Mouse (Mus musculus): ENCODE results near the gene 1810009A15Rik. TPM values are rescaled to one million over a fixed set of nuclear protein-coding genes. Genes with fewer than 3 reads are reported as not detected.
"Not testable (repeated sequence)": the region's sequence is repeated elsewhere in the genome, so short reads cannot be mapped to it uniquely, and the experiment has no call there.

Gene 1810009A15Rik
- polyA plus RNA-seq, 1 experiment from 2014 or later = 70.3 TPM

- no peak for ATAC-seq
- no peaks in the 10 kb centered on the region for H3K36me3 ChIP-seq
- H3K9me3 ChIP-seq = no peaks in the 10 kb centered on the region
- peaks cover 24% of the 10 kb centered on the region for H3K4me1 ChIP-seq (replicated peaks)
- H3K4me2 ChIP-seq (replicated peaks) = no peak within 1 kb of the TSS
- 65% methylated on average over 3 of the region's 3 CpGs for WGBS
- H3K27me3 ChIP-seq = no peaks in the 10 kb centered on the region
- H3K9ac ChIP-seq (replicated peaks) = no peak within 1 kb of the TSS; the same call in 1 of the 2 replicates
- no peak within 1 kb of the TSS for H3K4me3 ChIP-seq (replicated peaks)
- no peak within 1 kb of the TSS for H3K27ac ChIP-seq
Observed at GRCm38 (mm10) chr19:8883616-8884015, 5.0 kb upstream of the 1810009A15Rik start, which contains the start of the genes Lbhd1 and Gm49403. TSS of gene Lbhd1 (plus strand) at chr19:8883732. TSS of gene Gm49403 (plus strand) at chr19:8883930.

GRCm38 (mm10) chr19:8886916-8887584 lies 1.6 kb upstream of the 1810009A15Rik start:
- Histone ChIP-seq H3K27ac (no peak overlapping the region), H3K27me3 (no peaks in the 10 kb centered on the region), H3K9ac (replicated peaks) (0 out of 2 replicates have a peak overlapping the region, but pooled peaks have one; percentile 73), H3K9me3 (no peaks in the 10 kb centered on the region), H3K4me3 (replicated peaks) (no peak overlapping the region), H3K36me3 (peaks cover 9% of the 10 kb centered on the region; the same call in 1 of the 2 replicates), H3K4me2 (replicated peaks) (peak overlapping the region; percentile 82; the same call in 1 of the 2 replicates), H3K4me1 (replicated peaks) (peaks cover 17% of the 10 kb centered on the region)
- no peak for ATAC-seq
- 39% methylated on average over 1 of the region's 1 CpGs for WGBS

- no peak for ATAC-seq
- Histone ChIP-seq H3K4me3 (replicated peaks) (peak overlapping the region; percentile 68), H3K27me3 (no peaks in the 10 kb centered on the region), H3K9ac (replicated peaks) (peak overlapping the region; percentile 73), H3K36me3 (peaks cover 9% of the 10 kb centered on the region; the same call in 1 of the 2 replicates), H3K4me2 (replicated peaks) (peak overlapping the region; percentile 82), H3K27ac (peak overlapping the region; percentile 77), H3K4me1 (replicated peaks) (peaks cover 21% of the 10 kb centered on the region), H3K9me3 (no peaks in the 10 kb centered on the region)
- 17% methylated on average over 19 of the region's 19 CpGs for WGBS
Observed at GRCm38 (mm10) chr19:8887585-8888463, 829 bp upstream of the 1810009A15Rik start.

GRCm38 (mm10) chr19:8892829-8893766 lies 4.4 kb downstream of the 1810009A15Rik start, which contains the start of gene Ints5:
TSS of gene Ints5 (plus strand) at chr19:8893005.
- Histone ChIP-seq H3K27me3 (no peaks in the 10 kb centered on the region), H3K9me3 (no peaks in the 10 kb centered on the region), H3K4me1 (replicated peaks) (peaks cover 44% of the 10 kb centered on the region), H3K9ac (replicated peaks) (peak within 1 kb of the TSS; percentile 95), H3K4me3 (replicated peaks) (peak within 1 kb of the TSS; percentile 89), H3K36me3 (peaks cover 32% of the 10 kb centered on the region), H3K27ac (peak within 1 kb of the TSS; percentile 88), H3K4me2 (replicated peaks) (peak within 1 kb of the TSS; percentile 95)
- ATAC-seq = peak; percentile 59
- 2% methylated on average over 54 of the region's 54 CpGs for WGBS

- Histone ChIP-seq H3K36me3 (peaks cover 28% of the 10 kb centered on the region), H3K9ac (replicated peaks) (no peak overlapping the region), H3K4me1 (replicated peaks) (peaks cover 48% of the 10 kb centered on the region), H3K4me2 (replicated peaks) (no peak overlapping the region), H3K27ac (no peak overlapping the region), H3K27me3 (no peaks in the 10 kb centered on the region), H3K9me3 (no peaks in the 10 kb centered on the region), H3K4me3 (replicated peaks) (no peak overlapping the region)
- WGBS = 89% methylated on average over 9 of the region's 9 CpGs
- no peak for ATAC-seq
Observed at GRCm38 (mm10) chr19:8895397-8895960, 6.8 kb downstream of the 1810009A15Rik start.

DNA sequence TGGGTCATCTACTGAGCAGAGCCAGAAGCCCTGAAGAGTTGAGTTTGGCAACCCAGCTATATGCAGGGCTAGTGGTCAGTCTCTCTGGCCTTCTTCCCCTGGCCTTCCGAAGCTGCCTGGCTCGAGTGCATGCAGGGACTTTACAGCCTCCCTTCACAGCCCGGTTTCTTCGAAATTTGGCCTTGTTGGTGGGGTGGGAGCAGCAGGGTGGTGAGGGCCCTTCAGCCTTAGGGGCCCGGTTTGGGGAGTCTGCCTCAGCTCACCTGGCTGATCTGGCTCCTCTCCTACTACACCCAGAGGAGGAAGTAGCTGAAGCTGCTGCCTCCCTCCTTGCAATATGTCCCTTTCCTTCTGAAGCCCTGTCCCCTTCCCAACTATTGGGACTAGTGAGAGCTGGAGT lies 7.6 kb downstream of the 1810009A15Rik start:
- H3K4me3 ChIP-seq (replicated peaks) = not testable (repeated sequence)
- WGBS = 94% methylated on average over 5 of the region's 5 CpGs

DNA sequence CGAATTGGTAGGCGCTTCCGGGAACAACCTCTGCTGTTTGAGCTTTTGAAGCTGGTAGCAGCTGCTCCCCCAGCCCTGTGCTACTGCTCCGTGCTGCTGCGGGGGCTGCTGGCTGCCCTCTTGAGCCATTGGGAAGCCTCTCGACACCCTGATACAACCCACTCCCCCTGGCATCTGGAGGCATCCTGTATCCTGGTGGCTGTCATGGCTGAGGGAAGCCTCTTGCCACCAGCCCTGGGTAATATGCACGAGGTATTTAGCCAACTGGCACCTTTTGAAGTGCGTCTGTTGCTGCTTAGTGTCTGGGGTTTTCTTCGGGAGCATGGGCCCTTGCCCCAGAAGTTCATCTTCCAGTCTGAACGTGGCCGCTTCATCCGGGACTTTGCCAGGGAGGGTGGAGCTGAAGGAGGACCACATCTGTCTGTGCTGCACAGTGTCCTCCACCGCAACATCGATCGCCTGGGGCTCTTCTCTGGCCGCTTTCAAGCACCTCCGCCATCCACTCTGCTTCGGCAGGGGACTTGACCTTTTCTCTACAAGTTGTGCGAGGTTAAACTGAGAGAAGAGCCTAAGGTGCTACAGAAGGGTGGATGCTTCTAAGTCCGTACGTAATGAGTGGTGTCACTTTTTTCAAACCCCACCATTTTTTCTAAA lies 8.7 kb downstream of the 1810009A15Rik start:
- peak overlapping the region; percentile 87 for H3K27ac ChIP-seq
- H3K9ac ChIP-seq (replicated peaks) = peak overlapping the region; percentile 97
- H3K27me3 ChIP-seq, H3K9me3 ChIP-seq: not testable (repeated sequence)
- 26% methylated on average over 21 of the region's 21 CpGs for WGBS
- H3K4me2 ChIP-seq (replicated peaks) = peak overlapping the region; percentile 89
- H3K36me3 ChIP-seq = peaks cover 30% of the 10 kb centered on the region
- peaks cover 47% of the 10 kb centered on the region for H3K4me1 ChIP-seq (replicated peaks)
- peak; percentile 66 for ATAC-seq
- peak overlapping the region; percentile 98 for H3K4me3 ChIP-seq (replicated peaks)

More for the DNA sequence above, 7.6 kb downstream of the 1810009A15Rik start:
- not testable (repeated sequence) for H3K9me3 ChIP-seq; H3K4me2 ChIP-seq (replicated peaks); H3K27me3 ChIP-seq; ATAC-seq; H3K9ac ChIP-seq (replicated peaks); H3K27ac ChIP-seq
- Histone ChIP-seq H3K4me1 (replicated peaks) (peaks cover 48% of the 10 kb centered on the region), H3K36me3 (peaks cover 23% of the 10 kb centered on the region)

GRCm38 (mm10) chr19:8897865-8898495 lies 9.3 kb downstream of the 1810009A15Rik start, which contains the start of gene Ganab:
TSS of gene Ganab (plus strand) at chr19:8898071.
- Histone ChIP-seq H3K4me2 (replicated peaks) (peak within 1 kb of the TSS; percentile 89), H3K4me1 (replicated peaks) (peaks cover 44% of the 10 kb centered on the region), H3K36me3 (peaks cover 34% of the 10 kb centered on the region), H3K27ac (peak within 1 kb of the TSS; percentile 87), H3K4me3 (replicated peaks) (peak within 1 kb of the TSS; percentile 98), H3K27me3 (no peaks in the 10 kb centered on the region), H3K9me3 (no peaks in the 10 kb centered on the region), H3K9ac (replicated peaks) (peak within 1 kb of the TSS; percentile 97)
- WGBS = under 1% methylated on average over 53 of the region's 53 CpGs
- ATAC-seq = peak; percentile 99

DNA sequence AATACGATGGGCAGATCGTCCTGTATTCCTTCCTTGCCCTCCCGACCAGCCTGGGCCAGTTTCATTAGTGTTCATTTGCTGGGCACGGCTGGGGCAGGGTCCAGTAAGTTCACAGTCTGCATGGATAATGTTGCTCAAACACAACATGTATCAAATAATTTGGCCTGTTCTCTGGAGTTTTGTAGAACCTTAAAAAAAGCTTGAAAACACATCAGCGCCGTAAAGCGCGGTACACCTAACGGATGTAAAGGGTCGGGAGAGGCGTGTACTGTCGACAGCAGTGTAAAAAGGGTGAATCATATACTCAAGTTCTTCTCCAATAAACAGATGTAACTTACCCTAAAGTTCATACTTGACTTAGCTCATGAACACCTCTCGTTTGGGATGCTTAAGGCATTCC lies 9.9 kb downstream of the 1810009A15Rik start:
- ATAC-seq = no peak
- WGBS = 21% methylated on average over 13 of the region's 13 CpGs
- Histone ChIP-seq H3K27me3 (no peaks in the 10 kb centered on the region), H3K36me3 (peaks cover 40% of the 10 kb centered on the region), H3K9ac (replicated peaks) (peak overlapping the region; percentile 97), H3K4me2 (replicated peaks) (peak overlapping the region; percentile 89), H3K4me3 (replicated peaks) (peak overlapping the region; percentile 98), H3K4me1 (replicated peaks) (peaks cover 39% of the 10 kb centered on the region), H3K9me3 (no peaks in the 10 kb centered on the region), H3K27ac (peak overlapping the region; percentile 87)

DNA sequence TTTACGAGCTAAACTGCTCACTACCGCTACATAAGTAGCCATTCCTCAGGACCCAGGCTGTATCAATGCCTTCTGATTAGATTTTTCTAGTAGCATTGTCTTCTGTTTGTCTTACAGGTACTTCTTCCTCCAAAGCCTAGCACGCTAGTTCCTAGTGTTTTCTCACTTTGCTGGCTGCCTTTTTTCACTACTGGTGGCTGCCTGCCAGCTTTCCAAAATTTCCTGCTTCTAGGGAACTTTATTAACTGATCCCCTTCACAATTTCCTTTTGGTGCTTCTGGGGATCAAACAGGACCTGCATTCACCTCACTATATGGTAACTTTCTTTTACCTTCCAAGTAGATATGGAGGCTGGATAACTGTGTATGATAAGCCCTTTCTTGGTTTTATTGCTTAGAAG lies 10.4 kb downstream of the 1810009A15Rik start:
- no peaks in the 10 kb centered on the region for H3K27me3 ChIP-seq
- peak overlapping the region; percentile 98 for H3K4me3 ChIP-seq (replicated peaks)
- 60% methylated on average over 3 of the region's 3 CpGs for WGBS
- no peak overlapping the region for H3K27ac ChIP-seq
- peaks cover 45% of the 10 kb centered on the region for H3K36me3 ChIP-seq
- peaks cover 34% of the 10 kb centered on the region for H3K4me1 ChIP-seq (replicated peaks)
- H3K9me3 ChIP-seq = no peaks in the 10 kb centered on the region
- no peak for ATAC-seq
- H3K9ac ChIP-seq (replicated peaks) = peak overlapping the region; percentile 97
- peak overlapping the region; percentile 89 for H3K4me2 ChIP-seq (replicated peaks)
